Mouse (Mus musculus): ENCODE data around the gene Cd209a.

GRCm38 (mm10) chr8:3718559-3718958 lies 30.2 kb downstream of the Cd209a start:
- no peak for TF ChIP-seq MXI1 (IDR thresholded peaks at IDR 0.05; ENCODE audit: low read depth, low read length)
- TF ChIP-seq CTCF (conservative IDR thresholded peaks at IDR 0.05 in 1 of 2, IDR thresholded peaks at IDR 0.05 in 1 of 2; ENCODE audit: low read depth in 2 of 2, low read length in 2 of 2): peak; percentile 95 to 96
- no peak for TF ChIP-seq POLR2A (IDR thresholded peaks at IDR 0.05; ENCODE audit: low read depth, low read length)
